Mouse (Mus musculus) forebrain, embryonic 16.5 days (tissue): Measurements from ENCODE around the gene Ccne1. TPM values are rescaled to one million over a fixed set of nuclear protein-coding genes. Genes with fewer than 3 reads are reported as not detected.
A peak's percentile ranks its signal among the peaks of the same experiment; 100 is the strongest.

Experiments
- ATAC-seq: fragments of 200-750 bp; cut with Nextera tagmentation; 2 replicates; pipeline ENCODE4 v1.8.0; 2017; ENCODE audit warnings: mild to moderate bottlenecking, moderate library complexity
- H3K27ac ChIP-seq: fragments of 300-500 bp; sonication (generic); 2 replicates; pipeline ENCODE4 v1.5.1; 2014; ENCODE audit warnings: low read length, control low read depth
- H3K27me3 ChIP-seq: fragments of 300-500 bp; sonication (generic); replicated peaks from 2 replicates; pipeline ENCODE4 v1.6.1; 2014; ENCODE audit warnings: low read length; ENCODE audit not compliant: control insufficient read depth, insufficient read depth
- H3K36me3 ChIP-seq: fragments of 300-500 bp; sonication (generic); 2 replicates; pipeline ENCODE4 v1.6.1; 2014; ENCODE audit not compliant: control insufficient read depth, insufficient read depth
- H3K4me1 ChIP-seq: fragments of 300-500 bp; sonication (generic); replicated peaks from 2 replicates; pipeline ENCODE4 v1.6.1; 2014; ENCODE audit warnings: low read length; ENCODE audit not compliant: control insufficient read depth, insufficient read depth
- H3K4me2 ChIP-seq: fragments of 300-500 bp; sonication (generic); 2 replicates; pipeline ENCODE4 v1.6.1; 2014; ENCODE audit warnings: mild to moderate bottlenecking, low read length, control low read depth
- H3K4me3 ChIP-seq: fragments of 300-500 bp; sonication (generic); replicated peaks from 2 replicates; pipeline ENCODE4 v1.5.1; 2014; ENCODE audit warnings: mild to moderate bottlenecking, low read length, control low read depth
- H3K9ac ChIP-seq: fragments of 300-500 bp; sonication (generic); replicated peaks from 2 replicates; pipeline ENCODE4 v1.6.1; 2014; ENCODE audit warnings: low read depth, low read length, control low read depth
- H3K9me3 ChIP-seq: fragments of 300-500 bp; sonication (generic); 2 replicates; pipeline ENCODE4 v1.6.1; 2016; ENCODE audit warnings: low read length; ENCODE audit not compliant: control insufficient read depth
- WGBS: fragments of 180-500 bp; shearing (Covaris S2); extraction: QIAGEN DNeasy Blood & Tissue Kit; methylation state at CpG from one replicate; pipeline ENCODE4 v1.1.7; 2014; 5-methylcytosine and 5-hydroxymethylcytosine counted together
- polyA plus RNA-seq: library from polyadenylated mRNA; unstranded; fragments of >200 nt; fragmentation: Nextera tagmentation; extraction: Ambion mirVana; gene quantifications from 2 replicates; pipeline ENCODE4 v1.2.1, GENCODE M21; 2015

The Ccne1 gene
- 14.3 and 14.5 TPM in 2 replicates for polyA plus RNA-seq

- peak within 1 kb of the TSS; percentile 80 for H3K4me2 ChIP-seq
Observed at GRCm38 (mm10) chr7:38107371-38108259, at the start of gene Ccne1. Gene Ccne1 (minus strand): TSS chr7:38107534.

GRCm38 (mm10) chr7:38155829-38156228 lies 48.5 kb upstream of the Ccne1 start:
- peaks cover 8% of the 10 kb centered on the region; the same call in 1 of the 2 replicates for H3K4me1 ChIP-seq
- ATAC-seq: no peak
- no peaks in the 10 kb centered on the region for H3K36me3 ChIP-seq
- 83% methylated on average over 5 of the region's 5 CpGs for WGBS
- no peak overlapping the region for H3K4me3 ChIP-seq
- no peak overlapping the region for H3K4me2 ChIP-seq
- H3K27ac ChIP-seq: no peak overlapping the region
- no peaks in the 10 kb centered on the region for H3K27me3 ChIP-seq
- no peaks in the 10 kb centered on the region for H3K9me3 ChIP-seq
- no peak overlapping the region for H3K9ac ChIP-seq

More at GRCm38 (mm10) chr7:38107371-38108259, at the start of gene Ccne1:
- peak; percentile 96 for ATAC-seq
- Histone ChIP-seq H3K36me3 (no peaks in the 10 kb centered on the region), H3K27ac (no peak within 1 kb of the TSS), H3K4me1 (peaks cover 9% of the 10 kb centered on the region), H3K9me3 (no peaks in the 10 kb centered on the region), H3K4me3 (peak within 1 kb of the TSS; percentile 62), H3K9ac (peak within 1 kb of the TSS; percentile 64), H3K27me3 (peaks cover 5% of the 10 kb centered on the region; the same call in 1 of the 2 replicates)
- WGBS: under 1% methylated on average over 101 of the region's 102 CpGs

GRCm38 (mm10) chr7:38152571-38152970 lies 45.2 kb upstream of the Ccne1 start:
- Histone ChIP-seq H3K36me3 (no peaks in the 10 kb centered on the region), H3K4me2 (no peak overlapping the region), H3K9me3 (no peaks in the 10 kb centered on the region), H3K27ac (no peak overlapping the region), H3K4me1 (peaks cover 8% of the 10 kb centered on the region; the same call in 1 of the 2 replicates), H3K27me3 (no peaks in the 10 kb centered on the region), H3K4me3 (no peak overlapping the region), H3K9ac (no peak overlapping the region)
- WGBS: 83% methylated on average over 3 of the region's 3 CpGs
- no peak for ATAC-seq

- peak; percentile 64 for ATAC-seq
Observed at GRCm38 (mm10) chr7:38151706-38152312, 44.5 kb upstream of the Ccne1 start.

GRCm38 (mm10) chr7:38147477-38147876 lies 40.1 kb upstream of the Ccne1 start:
- 86% methylated on average over 6 of the region's 6 CpGs for WGBS
- Histone ChIP-seq H3K4me3 (no peak overlapping the region), H3K4me2 (no peak overlapping the region), H3K9me3 (no peaks in the 10 kb centered on the region), H3K36me3 (no peaks in the 10 kb centered on the region), H3K4me1 (peaks cover 8% of the 10 kb centered on the region; the same call in 1 of the 2 replicates), H3K9ac (no peak overlapping the region), H3K27me3 (no peaks in the 10 kb centered on the region), H3K27ac (no peak overlapping the region)
- ATAC-seq: no peak

More at GRCm38 (mm10) chr7:38151706-38152312, 44.5 kb upstream of the Ccne1 start:
- WGBS: 55% methylated on average over 13 of the region's 14 CpGs
- Histone ChIP-seq H3K36me3 (no peaks in the 10 kb centered on the region), H3K9me3 (no peaks in the 10 kb centered on the region), H3K27me3 (no peaks in the 10 kb centered on the region), H3K4me1 (peaks cover 8% of the 10 kb centered on the region; the same call in 1 of the 2 replicates), H3K9ac (no peak overlapping the region), H3K4me3 (no peak overlapping the region), H3K27ac (peak overlapping the region; percentile 8; the same call in 1 of the 2 replicates), H3K4me2 (no peak overlapping the region)

GRCm38 (mm10) chr7:38141747-38142545 lies 34.6 kb upstream of the Ccne1 start:
- H3K36me3 ChIP-seq: no peaks in the 10 kb centered on the region
- no peak overlapping the region for H3K9ac ChIP-seq
- WGBS: 67% methylated on average over 13 of the region's 13 CpGs
- H3K4me1 ChIP-seq: peaks cover 7% of the 10 kb centered on the region
- no peak overlapping the region for H3K4me2 ChIP-seq
- no peaks in the 10 kb centered on the region for H3K9me3 ChIP-seq
- H3K4me3 ChIP-seq: no peak overlapping the region
- peak; percentile 36 for ATAC-seq
- no peaks in the 10 kb centered on the region for H3K27me3 ChIP-seq
- H3K27ac ChIP-seq: no peak overlapping the region

GRCm38 (mm10) chr7:38140324-38140723 lies 33.0 kb upstream of the Ccne1 start:
- no peaks in the 10 kb centered on the region for H3K36me3 ChIP-seq
- no peaks in the 10 kb centered on the region for H3K9me3 ChIP-seq
- no peaks in the 10 kb centered on the region for H3K27me3 ChIP-seq
- 52% methylated on average over 9 of the region's 9 CpGs for WGBS
- H3K4me2 ChIP-seq: no peak overlapping the region
- peaks cover 7% of the 10 kb centered on the region for H3K4me1 ChIP-seq
- no peak overlapping the region for H3K9ac ChIP-seq
- no peak overlapping the region for H3K27ac ChIP-seq
- H3K4me3 ChIP-seq: no peak overlapping the region
- peak; percentile 47 for ATAC-seq

GRCm38 (mm10) chr7:38134471-38134870 lies 27.1 kb upstream of the Ccne1 start:
- no peaks in the 10 kb centered on the region for H3K27me3 ChIP-seq
- no peaks in the 10 kb centered on the region for H3K9me3 ChIP-seq
- no peak overlapping the region for H3K4me2 ChIP-seq
- WGBS: 96% methylated on average over 5 of the region's 5 CpGs
- H3K4me1 ChIP-seq: no peaks in the 10 kb centered on the region; the same call in 1 of the 2 replicates
- no peak overlapping the region for H3K9ac ChIP-seq
- no peaks in the 10 kb centered on the region for H3K36me3 ChIP-seq
- H3K4me3 ChIP-seq: no peak overlapping the region
- H3K27ac ChIP-seq: no peak overlapping the region
- no peak for ATAC-seq
